Mouse (Mus musculus): Measurements from ENCODE around the gene Inhbc. TPM values are rescaled to one million over a fixed set of nuclear protein-coding genes. Genes with fewer than 3 reads are reported as not detected.

Inhbc gene
- not detected in 2 replicates for polyA plus RNA-seq (2011; ENCODE audit: insufficient read length, low read depth, missing spikeins)

- TF ChIP-seq POLR2A (IDR thresholded peaks at IDR 0.05; ENCODE audit: low read depth, low read length) = no peak
- no peak for TF ChIP-seq CTCF (IDR thresholded peaks at IDR 0.05; ENCODE audit: borderline replicate concordance, insufficient read depth, low read length)
- H3K4me3 ChIP-seq (ENCODE audit: insufficient read depth, low read length) = no peak within 1 kb of the TSS
- no peak within 1 kb of the TSS for H3K27ac ChIP-seq (ENCODE audit: insufficient read depth, low read length)
These were observed at the start of gene Inhbc for GRCm38 (mm10) chr10:127369834-127370820. Gene Inhbc (minus strand): TSS chr10:127370431.

GRCm38 (mm10) chr10:127414141-127414540, 43.9 kb upstream of the Inhbc start:
- no peak overlapping the region for H3K27ac ChIP-seq (ENCODE audit: insufficient read depth, low read length)
- H3K4me1 ChIP-seq (ENCODE audit: control insufficient read depth, insufficient read depth, low read length) = no peaks in the 10 kb centered on the region
- H3K4me3 ChIP-seq (ENCODE audit: insufficient read depth, low read length) = no peak overlapping the region
- TF ChIP-seq POLR2A (IDR thresholded peaks at IDR 0.05; ENCODE audit: low read depth, low read length) (no peak), CTCF (IDR thresholded peaks at IDR 0.05; ENCODE audit: borderline replicate concordance, insufficient read depth, low read length) (no peak)

More at GRCm38 (mm10) chr10:127369834-127370820, at the start of gene Inhbc:
- H3K4me1 ChIP-seq (ENCODE audit: control insufficient read depth, insufficient read depth, low read length) = no peaks in the 10 kb centered on the region

- H3K4me3 ChIP-seq (ENCODE audit: insufficient read depth, low read length) = no peak overlapping the region
- no peaks in the 10 kb centered on the region for H3K4me1 ChIP-seq (ENCODE audit: control insufficient read depth, insufficient read depth, low read length)
- H3K27ac ChIP-seq (ENCODE audit: insufficient read depth, low read length) = no peak overlapping the region
- TF ChIP-seq POLR2A (IDR thresholded peaks at IDR 0.05; ENCODE audit: low read depth, low read length) = no peak
- no peak for TF ChIP-seq CTCF (IDR thresholded peaks at IDR 0.05; ENCODE audit: borderline replicate concordance, insufficient read depth, low read length)
These were observed 43.4 kb upstream of the Inhbc start for GRCm38 (mm10) chr10:127413585-127413984.

GRCm38 (mm10) chr10:127412776-127413175, 42.5 kb upstream of the Inhbc start:
- no peak overlapping the region for H3K4me3 ChIP-seq (ENCODE audit: insufficient read depth, low read length)
- no peak for TF ChIP-seq POLR2A (IDR thresholded peaks at IDR 0.05; ENCODE audit: low read depth, low read length)
- no peak for TF ChIP-seq CTCF (IDR thresholded peaks at IDR 0.05; ENCODE audit: borderline replicate concordance, insufficient read depth, low read length)
- H3K27ac ChIP-seq (ENCODE audit: insufficient read depth, low read length) = no peak overlapping the region
- no peaks in the 10 kb centered on the region for H3K4me1 ChIP-seq (ENCODE audit: control insufficient read depth, insufficient read depth, low read length)

GRCm38 (mm10) chr10:127412101-127412500, 41.9 kb upstream of the Inhbc start:
- Histone ChIP-seq H3K27ac (ENCODE audit: insufficient read depth, low read length) (no peak overlapping the region), H3K4me1 (ENCODE audit: control insufficient read depth, insufficient read depth, low read length) (no peaks in the 10 kb centered on the region), H3K4me3 (ENCODE audit: insufficient read depth, low read length) (no peak overlapping the region)
- TF ChIP-seq POLR2A (IDR thresholded peaks at IDR 0.05; ENCODE audit: low read depth, low read length) = no peak
- TF ChIP-seq CTCF (IDR thresholded peaks at IDR 0.05; ENCODE audit: borderline replicate concordance, insufficient read depth, low read length) = no peak

GRCm38 (mm10) chr10:127407391-127407790, 37.2 kb upstream of the Inhbc start:
- no peaks in the 10 kb centered on the region for H3K4me1 ChIP-seq (ENCODE audit: control insufficient read depth, insufficient read depth, low read length)
- no peak for TF ChIP-seq POLR2A (IDR thresholded peaks at IDR 0.05; ENCODE audit: low read depth, low read length)
- no peak for TF ChIP-seq CTCF (IDR thresholded peaks at IDR 0.05; ENCODE audit: borderline replicate concordance, insufficient read depth, low read length)
- H3K4me3 ChIP-seq (ENCODE audit: insufficient read depth, low read length) = no peak overlapping the region
- H3K27ac ChIP-seq (ENCODE audit: insufficient read depth, low read length) = no peak overlapping the region

GRCm38 (mm10) chr10:127404701-127405100, 34.5 kb upstream of the Inhbc start:
- no peak overlapping the region for H3K4me3 ChIP-seq (ENCODE audit: insufficient read depth, low read length)
- no peaks in the 10 kb centered on the region for H3K4me1 ChIP-seq (ENCODE audit: control insufficient read depth, insufficient read depth, low read length)
- H3K27ac ChIP-seq (ENCODE audit: insufficient read depth, low read length) = no peak overlapping the region
- no peak for TF ChIP-seq CTCF (IDR thresholded peaks at IDR 0.05; ENCODE audit: borderline replicate concordance, insufficient read depth, low read length)
- no peak for TF ChIP-seq POLR2A (IDR thresholded peaks at IDR 0.05; ENCODE audit: low read depth, low read length)

- Histone ChIP-seq H3K27ac (ENCODE audit: insufficient read depth, low read length) (no peak overlapping the region), H3K4me1 (ENCODE audit: control insufficient read depth, insufficient read depth, low read length) (no peaks in the 10 kb centered on the region), H3K4me3 (ENCODE audit: insufficient read depth, low read length) (no peak overlapping the region)
- TF ChIP-seq CTCF (IDR thresholded peaks at IDR 0.05; ENCODE audit: borderline replicate concordance, insufficient read depth, low read length) (no peak), POLR2A (IDR thresholded peaks at IDR 0.05; ENCODE audit: low read depth, low read length) (no peak)
These were observed 21.5 kb upstream of the Inhbc start for GRCm38 (mm10) chr10:127391774-127392173.

- Histone ChIP-seq H3K4me3 (ENCODE audit: insufficient read depth, low read length) (peak overlapping the region; percentile 83), H3K4me1 (ENCODE audit: control insufficient read depth, insufficient read depth, low read length) (no peaks in the 10 kb centered on the region), H3K27ac (ENCODE audit: insufficient read depth, low read length) (peak overlapping the region; percentile 78)
- TF ChIP-seq POLR2A (IDR thresholded peaks at IDR 0.05; ENCODE audit: low read depth, low read length) (no peak), CTCF (IDR thresholded peaks at IDR 0.05; ENCODE audit: borderline replicate concordance, insufficient read depth, low read length) (no peak)
These were observed 11.5 kb upstream of the Inhbc start for GRCm38 (mm10) chr10:127381743-127382134.

Data from embryonic fibroblast, embryonic 13.5 days (primary cell).